10 mouse cellular contexts compared by ENCODE assay signal in genomic region chr5:143253881-143254486, GRCm38 (mm10). TPM values are rescaled to one million over a fixed set of nuclear protein-coding genes. Genes with fewer than 3 reads are reported as not detected.
A peak's percentile ranks its signal among the peaks of the same experiment; 100 is the strongest.
DNase-seq lines count a peak whose midpoint lies in the region; ATAC-seq and TF ChIP-seq lines count a peak whose summit lies in the region.
"Had no signal": no experiment of that assay in that cellular context is flagged by ENCODE, and none has a peak within 500 bp of the region (broad histone marks: within the 10 kb centered on the region; RNA-seq: fewer than 3 reads in every experiment).

No protein-coding gene starts in this region.

- no peak for DNase-seq in heart, embryonic 10.5 days (ENCODE audit: low spot score)
- no peak for DNase-seq in heart, adult 2 months
- peak; percentile 48 for DNase-seq in embryonic facial prominence, embryonic 10.5 days (ENCODE audit: low spot score)
- DNase-seq in left cerebral cortex, postnatal 36 days (ENCODE audit: low spot score in 2 of 2): peak; percentile 56 to 74
- DNase-seq in gastrocnemius, postnatal 36 days: no peak
- no peak for DNase-seq in thymus, adult 2 months

- intact Hi-C loops in heart, adult 2 months (cut with DNase I): no loop called here
- intact Hi-C loops in left cerebral cortex, postnatal 36 days (cut with DNase I): no loop called here
- intact Hi-C loops in gastrocnemius, postnatal 36 days (cut with DNase I): no loop called here

- no peak for TF ChIP-seq POLR2A in heart, adult 2 months (IDR thresholded peaks at IDR 0.05; ENCODE audit: insufficient read depth, low read depth, low read length)
- no peak for TF ChIP-seq POLR2A in thymus, adult 2 months (IDR thresholded peaks at IDR 0.05; ENCODE audit: control insufficient read depth, extremely low read depth, insufficient read depth, low read length, poor library complexity)

- H3K4me1 ChIP-seq in heart, embryonic 10.5 days: peaks cover 27% of the 10 kb centered on the region
- no peaks in the 10 kb centered on the region for H3K4me1 ChIP-seq in heart, adult 2 months (ENCODE audit: control insufficient read depth, insufficient read depth, low read length)
- peaks cover 24% of the 10 kb centered on the region for H3K4me1 ChIP-seq in E14TG2a.4 (replicated peaks; ENCODE audit: low read depth, low read length)
- peaks cover 29% of the 10 kb centered on the region for H3K4me1 ChIP-seq in embryonic facial prominence, embryonic 10.5 days
- H3K4me1 ChIP-seq in neural tube, embryonic 13.5 days (replicated peaks): peaks cover 25% of the 10 kb centered on the region
- H3K4me1 ChIP-seq in thymus, adult 2 months (replicated peaks; ENCODE audit: control insufficient read depth, insufficient read depth, low read length): no peaks in the 10 kb centered on the region; the same call in 1 of the 2 replicates

- peak overlapping the region; percentile 58 for H3K4me3 ChIP-seq in heart, embryonic 10.5 days
- H3K4me3 ChIP-seq in heart, adult 2 months: no peak overlapping the region
- peak overlapping the region; percentile 76 for H3K4me3 ChIP-seq in E14TG2a.4 (replicated peaks; ENCODE audit: low read length)
- peak overlapping the region; percentile 57 for H3K4me3 ChIP-seq in embryonic facial prominence, embryonic 10.5 days
- H3K4me3 ChIP-seq in neural tube, embryonic 13.5 days: peak overlapping the region; percentile 29
- no peak overlapping the region for H3K4me3 ChIP-seq in thymus, adult 2 months (ENCODE audit: control insufficient read depth, insufficient read depth, low read length)

- no peak overlapping the region for H3K9ac ChIP-seq in heart, adult 2 months (ENCODE audit: low read depth, low read length)
- H3K9ac ChIP-seq in neural tube, embryonic 13.5 days: peak overlapping the region; percentile 31; the same call in 1 of the 2 replicates

- no peak for TF ChIP-seq CTCF in heart, adult 2 months (IDR thresholded peaks at IDR 0.05)
- no peak for TF ChIP-seq CTCF in E14TG2a.4 (conservative IDR thresholded peaks at IDR 0.05; ENCODE audit: low read length)
- no peak for TF ChIP-seq CTCF in thymus, adult 2 months (IDR thresholded peaks at IDR 0.05; ENCODE audit: borderline replicate concordance, control insufficient read depth, extremely low read depth, insufficient read depth, low read length, poor library complexity)

- H3K9me3 ChIP-seq in heart, embryonic 10.5 days: no peaks in the 10 kb centered on the region
- no peaks in the 10 kb centered on the region for H3K9me3 ChIP-seq in E14TG2a.4 (ENCODE audit: low read length)
- no peaks in the 10 kb centered on the region for H3K9me3 ChIP-seq in embryonic facial prominence, embryonic 10.5 days
- H3K9me3 ChIP-seq in neural tube, embryonic 13.5 days: no peaks in the 10 kb centered on the region

- H3K27me3 ChIP-seq in heart, embryonic 10.5 days (ENCODE audit: insufficient read depth, poor library complexity, severe bottlenecking): peaks cover 93% of the 10 kb centered on the region
- H3K27me3 ChIP-seq in heart, adult 2 months (ENCODE audit: control insufficient read depth, insufficient read depth, low read length): peaks cover 10% of the 10 kb centered on the region
- H3K27me3 ChIP-seq in E14TG2a.4 (ENCODE audit: insufficient read depth, low read length): peaks cover 90% of the 10 kb centered on the region
- peaks cover 95% of the 10 kb centered on the region for H3K27me3 ChIP-seq in embryonic facial prominence, embryonic 10.5 days (replicated peaks; ENCODE audit: low read depth, poor library complexity, severe bottlenecking)
- H3K27me3 ChIP-seq in neural tube, embryonic 13.5 days: peaks cover 81% of the 10 kb centered on the region
- peaks cover 14% of the 10 kb centered on the region; the same call in 1 of the 2 replicates for H3K27me3 ChIP-seq in thymus, adult 2 months (ENCODE audit: control insufficient read depth, insufficient read depth, low read length)
- H3K27me3 ChIP-seq: CH12.LX had no signal

- TF ChIP-seq EP300 in heart, adult 2 months (IDR thresholded peaks at IDR 0.05; ENCODE audit: insufficient read depth, low read depth, low read length): no peak

- H3K27ac ChIP-seq in heart, embryonic 10.5 days: no peak overlapping the region
- H3K27ac ChIP-seq in heart, adult 2 months: no peak overlapping the region
- no peak overlapping the region; the same call in 1 of the 2 replicates for H3K27ac ChIP-seq in embryonic facial prominence, embryonic 10.5 days (replicated peaks)
- H3K27ac ChIP-seq in neural tube, embryonic 13.5 days (replicated peaks): no peak overlapping the region; the same call in 1 of the 2 replicates
- H3K27ac ChIP-seq in thymus, adult 2 months (ENCODE audit: control insufficient read depth, insufficient read depth, low read length): no peak overlapping the region

- 9% methylated on average over 81 of the region's 81 CpGs for WGBS in heart, embryonic 10.5 days
- 28% methylated on average over 81 of the region's 81 CpGs for WGBS in heart, adult 2 months
- 7% methylated on average over 81 of the region's 81 CpGs for WGBS in embryonic facial prominence, embryonic 10.5 days
- 3% methylated on average over 79 of the region's 81 CpGs for WGBS in neural tube, embryonic 13.5 days
- 10% methylated on average over 81 of the region's 81 CpGs for WGBS in thymus, adult 2 months

- H3K79me2 ChIP-seq in heart, adult 2 months (replicated peaks; ENCODE audit: control insufficient read depth, insufficient read depth, low read length): no peaks in the 10 kb centered on the region

- peak; percentile 22; the same call in 1 of the 2 replicates for ATAC-seq in neural tube, embryonic 13.5 days (ENCODE audit: low read depth)

- peaks cover 40% of the 10 kb centered on the region for H3K36me3 ChIP-seq in heart, embryonic 10.5 days
- no peaks in the 10 kb centered on the region for H3K36me3 ChIP-seq in heart, adult 2 months (ENCODE audit: control insufficient read depth, insufficient read depth, low read length)
- H3K36me3 ChIP-seq in E14TG2a.4 (ENCODE audit: insufficient read depth, low read length): no peaks in the 10 kb centered on the region
- peaks cover 69% of the 10 kb centered on the region for H3K36me3 ChIP-seq in embryonic facial prominence, embryonic 10.5 days (replicated peaks)
- H3K36me3 ChIP-seq in neural tube, embryonic 13.5 days: peaks cover 95% of the 10 kb centered on the region
- no peaks in the 10 kb centered on the region for H3K36me3 ChIP-seq in thymus, adult 2 months (ENCODE audit: control insufficient read depth, insufficient read depth, low read length)

- peak overlapping the region; percentile 55 for H3K4me2 ChIP-seq in neural tube, embryonic 13.5 days

RNA-seq across cellular contexts. Expression of gene Zfp316, which starts 15.8 kb away (rescaled TPM):
- polyA plus RNA-seq in heart, embryonic 10.5 days (2016; fragmentation: Nextera tagmentation; extraction: Ambion mirVana): 2.1 and 2.6 TPM in 2 replicates
- total RNA-seq in heart, adult 2 months (2021): 1 to 10 TPM; 4.5 to 5.4 TPM
- 3.0 and 3.6 TPM in 2 replicates for polyA plus RNA-seq in heart, adult 2 months (2012; rRNA removed)
- polyA plus RNA-seq in embryonic facial prominence, embryonic 10.5 days (2016; fragmentation: Nextera tagmentation; extraction: Ambion mirVana): 3.1 and 3.5 TPM in 2 replicates
- total RNA-seq in left cerebral cortex, postnatal 36 days (2021): 10 to 100 TPM; 21.3 to 26.9 TPM
- polyA plus RNA-seq in neural tube, embryonic 13.5 days (2015; fragmentation: Nextera tagmentation; extraction: Ambion mirVana): 10.1 and 10.5 TPM in 2 replicates
- total RNA-seq in gastrocnemius, postnatal 36 days (2021): 1 to 10 TPM; 2.2 to 3.2 TPM
- 3.6 and 4.0 TPM in 2 replicates for polyA plus RNA-seq in thymus, adult 2 months (2012; rRNA removed)

RNA-seq across cellular contexts. Expression of gene Zfp12, which starts 19.0 kb away (rescaled TPM):
- 8.3 and 11.7 TPM in 2 replicates for polyA plus RNA-seq in heart, embryonic 10.5 days (2016; fragmentation: Nextera tagmentation; extraction: Ambion mirVana)
- total RNA-seq in heart, adult 2 months (2021): 1 to 10 TPM; 7.9 to 8.2 TPM
- 6.7 and 12.7 TPM in 2 replicates for polyA plus RNA-seq in heart, adult 2 months (2012; rRNA removed)
- 21.7 and 22.7 TPM in 2 replicates for polyA plus RNA-seq in embryonic facial prominence, embryonic 10.5 days (2016; fragmentation: Nextera tagmentation; extraction: Ambion mirVana)
- 10 to 100 TPM; 28.0 to 34.5 TPM for total RNA-seq in left cerebral cortex, postnatal 36 days (2021)
- polyA plus RNA-seq in neural tube, embryonic 13.5 days (2015; fragmentation: Nextera tagmentation; extraction: Ambion mirVana): 22.0 and 23.6 TPM in 2 replicates
- 1 to 10 TPM; 5.8 to 7.6 TPM for total RNA-seq in gastrocnemius, postnatal 36 days (2021)
- 24.8 and 32.9 TPM in 2 replicates for polyA plus RNA-seq in thymus, adult 2 months (2012; rRNA removed)

RNA-seq across cellular contexts. Expression of gene Spdye4a, which starts 27.3 kb away (rescaled TPM):
- not detected in 2 replicates for polyA plus RNA-seq in heart, embryonic 10.5 days (2016; fragmentation: Nextera tagmentation; extraction: Ambion mirVana)
- not detected for total RNA-seq in heart, adult 2 months (2021)
- 0.14 TPM in 1 of 2 replicates, not detected in the other for polyA plus RNA-seq in heart, adult 2 months (2012; rRNA removed)
- polyA plus RNA-seq in embryonic facial prominence, embryonic 10.5 days (2016; fragmentation: Nextera tagmentation; extraction: Ambion mirVana): not detected in 2 replicates
- total RNA-seq in left cerebral cortex, postnatal 36 days (2021): not detected
- polyA plus RNA-seq in neural tube, embryonic 13.5 days (2015; fragmentation: Nextera tagmentation; extraction: Ambion mirVana): not detected in 2 replicates
- not detected for total RNA-seq in gastrocnemius, postnatal 36 days (2021)
- not detected in 2 replicates for polyA plus RNA-seq in thymus, adult 2 months (2012; rRNA removed)
- total RNA-seq: CH12.LX had no signal
- polyA plus RNA-seq: gonadal fat pad, adult 2 months had no signal

RNA-seq across cellular contexts. Expression of gene Zfp853, which starts 39.4 kb away (rescaled TPM):
- not detected in 2 replicates for polyA plus RNA-seq in heart, embryonic 10.5 days (2016; fragmentation: Nextera tagmentation; extraction: Ambion mirVana)
- total RNA-seq in heart, adult 2 months (2021): under 1 TPM; 0.13 to 0.14 TPM
- 0.35 and 0.39 TPM in 2 replicates for polyA plus RNA-seq in heart, adult 2 months (2012; rRNA removed)
- polyA plus RNA-seq in embryonic facial prominence, embryonic 10.5 days (2016; fragmentation: Nextera tagmentation; extraction: Ambion mirVana): not detected in 2 replicates
- 1 to 10 TPM; 6.4 to 7.3 TPM for total RNA-seq in left cerebral cortex, postnatal 36 days (2021)
- 0.10 and 0.11 TPM in 2 replicates for polyA plus RNA-seq in neural tube, embryonic 13.5 days (2015; fragmentation: Nextera tagmentation; extraction: Ambion mirVana)
- total RNA-seq in gastrocnemius, postnatal 36 days (2021): under 1 TPM; 0.08 to 0.12 TPM
- 0.96 and 1.0 TPM in 2 replicates for polyA plus RNA-seq in thymus, adult 2 months (2012; rRNA removed)
- total RNA-seq: CH12.LX had no signal

Comparison
In these comparisons a context has a peak if more than half of its experiments do, and no peak if none do; other contexts are left out.
1. H3K4me3 ChIP-seq: peak in heart, embryonic 10.5 days (single experiment), E14TG2a.4 (single experiment), embryonic facial prominence, embryonic 10.5 days (single experiment) and neural tube, embryonic 13.5 days (single experiment); none in heart, adult 2 months (single experiment) and thymus, adult 2 months (single experiment).
2. DNase-seq: peak in embryonic facial prominence, embryonic 10.5 days (single experiment) and left cerebral cortex, postnatal 36 days (2 of 2); none in heart, embryonic 10.5 days (single experiment), heart, adult 2 months (0 of 2), gastrocnemius, postnatal 36 days (0 of 2) and thymus, adult 2 months (single experiment).